Mouse (Mus musculus) cerebellum, postnatal 25 days (tissue): ENCODE measurements around the gene Mindy1.
A peak's percentile ranks its signal among the peaks of the same experiment; 100 is the strongest.

Experiments used
- DNase-seq, 2 experiments: peaks; one replicate each; pipeline ENCODE4 v3.0.0; 2021; ENCODE audit warnings: mixed read lengths in 2 of 2

The Mindy1 gene

GRCm38 (mm10) chr3:95294718-95295117 is 13.6 kb downstream of the Mindy1 start:
- DNase-seq: no peak

DNA sequence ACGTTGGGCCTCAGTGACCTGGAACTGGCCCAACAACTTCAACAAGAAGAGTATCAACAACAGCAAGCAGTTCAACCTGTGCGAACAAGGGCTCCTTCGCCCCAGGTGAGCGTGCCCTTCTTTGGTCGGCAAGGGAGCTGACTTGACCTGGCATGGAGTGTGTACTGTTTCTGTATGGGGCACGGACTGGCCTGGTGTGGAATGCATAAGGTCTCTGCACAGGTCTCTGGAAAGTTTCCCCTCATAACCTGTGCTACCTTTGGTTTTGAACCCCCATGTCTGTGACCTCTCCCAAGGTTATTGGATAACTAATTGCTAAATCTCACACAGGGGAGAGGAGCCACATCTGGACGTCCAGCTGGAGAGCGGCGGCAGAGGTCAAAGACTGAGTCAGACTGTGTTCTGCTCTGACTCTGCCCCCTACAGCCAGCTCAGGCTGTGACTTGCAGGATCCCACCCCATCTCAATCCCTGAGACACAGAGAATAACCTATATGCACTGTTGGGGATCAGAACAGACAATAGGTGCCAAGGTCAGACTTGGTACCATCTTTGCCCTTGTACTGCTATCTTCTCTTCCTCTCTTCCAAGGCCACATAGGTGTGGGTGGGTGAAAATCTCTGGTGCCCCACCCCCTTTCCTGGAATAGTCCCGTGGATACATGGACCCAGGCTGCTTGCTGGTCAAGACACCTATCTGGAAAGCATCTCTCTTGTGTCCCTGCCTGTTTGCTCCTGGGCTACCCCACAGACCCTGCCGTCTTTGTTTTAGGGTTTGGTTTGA is 14.4 kb downstream of the Mindy1 start:
- DNase-seq: no peak

- peak; percentile 57 to 68 for DNase-seq
These were observed 14.9 kb downstream of the Mindy1 start for GRCm38 (mm10) chr3:95296103-95296469.

GRCm38 (mm10) chr3:95298018-95298417 is 16.9 kb downstream of the Mindy1 start:
- no peak for DNase-seq

DNA sequence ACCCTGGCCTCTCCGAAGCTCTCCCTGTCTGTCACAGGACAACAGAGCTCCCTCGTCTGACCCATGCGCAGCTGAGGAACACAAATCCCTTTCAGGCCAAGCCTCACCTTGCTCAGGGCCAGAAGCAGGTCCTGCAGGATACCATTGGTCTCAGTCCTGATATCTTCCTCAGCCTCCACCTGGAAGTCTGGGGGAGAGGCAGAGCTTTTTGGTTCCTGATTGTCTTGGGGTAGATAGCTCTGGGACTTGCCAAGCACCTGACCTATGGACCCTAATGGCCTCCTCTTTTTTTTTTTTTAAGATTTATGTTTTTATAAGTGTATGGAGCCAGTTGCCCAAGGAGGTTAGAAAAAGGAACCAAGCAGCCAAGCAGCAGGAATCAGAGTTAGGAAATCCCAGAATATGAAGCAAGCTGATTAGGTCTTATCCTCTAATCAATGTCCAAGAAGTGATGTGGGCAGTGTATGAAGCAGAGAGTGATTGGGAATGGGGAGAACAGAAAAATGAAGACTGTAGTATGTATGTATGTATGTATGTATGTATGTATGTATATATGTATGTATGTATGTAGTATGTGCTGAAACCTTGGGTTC is 20.2 kb downstream of the Mindy1 start:
- DNase-seq: no peak

DNA sequence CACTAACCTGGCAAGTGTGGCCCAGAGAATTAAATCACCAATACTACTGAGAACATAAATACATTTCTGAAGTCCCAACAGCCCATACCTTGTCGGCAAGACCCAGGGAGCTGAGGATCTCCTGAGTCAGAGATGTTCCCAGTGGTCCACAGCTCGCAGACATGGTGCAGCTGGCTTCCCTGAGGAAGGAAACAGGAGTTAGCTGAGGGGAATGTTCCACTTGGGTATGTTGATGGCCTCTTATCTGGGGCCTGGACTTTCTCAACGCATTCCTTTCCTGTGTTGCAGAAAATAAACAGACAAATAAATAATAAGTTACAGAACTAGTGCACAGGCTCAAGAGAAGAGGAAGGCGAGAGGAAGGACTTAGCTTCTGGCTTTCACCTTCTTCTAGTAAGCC is 25.1 kb downstream of the Mindy1 start:
- no peak for DNase-seq

DNA sequence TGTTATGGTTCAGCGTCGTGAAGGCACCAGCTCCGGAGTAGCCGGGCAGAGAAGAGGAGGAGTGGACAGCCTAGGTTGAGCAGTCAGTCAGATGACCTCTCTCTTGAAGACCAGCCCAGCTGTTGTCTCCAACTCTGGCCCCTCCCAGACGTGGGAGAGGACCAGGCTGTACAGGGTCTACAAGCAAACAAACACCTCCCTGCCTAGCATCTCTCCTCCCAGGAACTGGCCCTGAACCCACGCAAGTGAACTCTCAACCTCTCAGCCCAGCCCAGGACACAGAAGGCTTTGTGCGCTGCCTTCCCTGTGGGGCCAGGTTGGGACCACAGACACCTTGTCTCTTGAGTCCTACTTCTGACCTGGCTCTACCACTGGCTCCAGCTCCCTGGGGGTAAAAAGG is 26.0 kb downstream of the Mindy1 start, which contains the start of gene Anxa9:
Gene Anxa9 (minus strand): TSS at position 77 of the 400 bp plus-strand sequence.
- no peak for DNase-seq

DNA sequence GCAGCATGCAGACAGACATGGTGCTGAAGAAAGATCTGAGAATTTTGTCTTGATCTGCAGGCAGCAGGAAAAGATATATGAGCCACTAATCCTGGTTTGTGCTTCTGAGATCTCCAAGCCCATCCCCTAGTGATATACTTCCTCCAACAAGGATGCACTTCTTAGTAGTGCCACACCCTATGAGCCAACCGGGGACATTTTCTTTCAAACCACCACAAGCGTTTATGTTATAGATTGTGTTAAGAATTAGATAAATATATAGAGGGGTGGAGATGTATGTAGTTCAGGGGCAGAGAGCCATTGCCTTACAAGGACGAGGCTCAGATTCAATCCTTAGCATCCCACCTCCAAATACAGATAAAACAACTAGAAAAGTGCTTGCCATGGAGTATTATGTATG is 29.4 kb downstream of the Mindy1 start:
- peak in 1 of 2 experiments; percentile 0 for DNase-seq

- peak; percentile 76 to 82 for DNase-seq
These were observed 30.1 kb downstream of the Mindy1 start for GRCm38 (mm10) chr3:95310968-95311882.

GRCm38 (mm10) chr3:95312623-95313022 is 31.5 kb downstream of the Mindy1 start:
- peak in 1 of 2 experiments; percentile 2 for DNase-seq

DNA sequence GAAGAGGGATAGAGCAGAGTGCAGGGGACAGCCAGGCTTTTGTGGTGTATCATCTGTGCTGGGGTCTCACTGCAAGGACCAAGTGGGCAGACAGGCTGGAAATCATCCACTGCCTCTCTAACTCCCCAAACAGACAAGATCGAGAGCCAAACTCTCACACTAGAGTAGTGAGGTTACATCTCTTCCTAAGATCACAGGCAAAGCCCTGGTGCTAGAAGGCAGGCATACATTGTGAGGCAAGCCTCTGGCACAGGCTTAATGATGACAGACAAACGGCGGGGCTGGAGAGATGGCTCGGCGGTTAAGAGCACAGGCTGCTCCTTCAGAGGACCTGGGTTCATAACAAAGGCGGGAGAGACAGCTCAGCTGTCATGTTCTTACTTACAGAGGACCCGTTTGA is 32.3 kb downstream of the Mindy1 start:
- peak in 1 of 2 experiments; percentile 2 for DNase-seq

DNA sequence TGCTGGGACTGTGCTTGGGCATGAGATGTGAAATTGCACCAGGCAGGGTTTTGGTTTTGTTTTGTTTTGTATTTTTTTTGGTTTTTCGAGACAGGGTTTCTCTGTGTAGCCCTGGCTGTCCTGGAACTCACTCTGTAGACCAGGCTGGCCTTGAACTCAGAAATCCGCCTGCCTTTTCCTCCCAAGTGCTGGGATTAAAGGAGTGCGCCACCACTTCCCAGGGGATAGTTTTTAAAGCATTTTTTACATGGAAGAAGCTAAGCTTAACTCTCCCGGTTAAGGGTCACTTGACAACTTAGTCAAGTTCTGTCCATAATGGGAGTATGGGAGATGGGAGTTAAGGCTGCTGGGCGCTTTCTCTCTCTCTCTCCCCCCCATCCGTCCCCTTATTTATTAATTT is 32.9 kb downstream of the Mindy1 start:
- peak in 1 of 2 experiments; percentile 0 for DNase-seq

DNA sequence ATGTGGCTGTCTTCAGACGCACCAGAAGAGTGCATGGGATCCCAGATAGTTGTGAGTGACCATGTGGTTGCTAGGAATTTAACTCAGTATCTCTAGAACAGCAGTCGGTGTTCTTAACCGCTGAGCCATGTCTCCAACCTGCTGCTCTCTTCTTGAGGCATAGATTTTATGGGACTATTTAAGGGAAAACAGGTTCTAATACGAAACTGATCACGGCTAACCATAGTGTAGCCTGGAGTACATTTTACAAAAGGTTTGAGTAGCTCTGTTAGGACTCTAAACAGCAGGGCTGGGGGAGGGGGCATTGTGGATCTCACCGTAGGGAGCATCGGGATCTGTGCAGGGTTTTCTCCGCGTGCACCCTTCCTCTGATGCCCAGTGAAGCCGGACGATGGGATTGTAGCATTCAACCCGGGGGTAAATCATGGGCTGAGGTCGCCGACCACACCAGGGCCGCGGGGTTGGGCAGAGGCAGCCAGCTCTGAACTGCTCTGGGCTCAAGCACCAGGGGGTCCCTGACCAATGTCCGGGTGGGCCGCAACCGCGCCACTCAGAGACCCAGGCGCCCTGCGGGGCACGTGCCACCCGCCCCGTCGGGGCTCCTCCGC is 33.4 kb downstream of the Mindy1 start, which contains the start of gene Cers2:
Gene Cers2 (plus strand): TSS at position 306 of the 608 bp plus-strand sequence.
- no peak for DNase-seq

GRCm38 (mm10) chr3:95315094-95315843 is 34.1 kb downstream of the Mindy1 start:
- peak; percentile 83 for DNase-seq

GRCm38 (mm10) chr3:95315844-95316550 is 34.9 kb downstream of the Mindy1 start:
- no peak for DNase-seq

- DNase-seq: peak; percentile 61 to 74
These were observed 36.4 kb downstream of the Mindy1 start for GRCm38 (mm10) chr3:95317414-95318080.

DNA sequence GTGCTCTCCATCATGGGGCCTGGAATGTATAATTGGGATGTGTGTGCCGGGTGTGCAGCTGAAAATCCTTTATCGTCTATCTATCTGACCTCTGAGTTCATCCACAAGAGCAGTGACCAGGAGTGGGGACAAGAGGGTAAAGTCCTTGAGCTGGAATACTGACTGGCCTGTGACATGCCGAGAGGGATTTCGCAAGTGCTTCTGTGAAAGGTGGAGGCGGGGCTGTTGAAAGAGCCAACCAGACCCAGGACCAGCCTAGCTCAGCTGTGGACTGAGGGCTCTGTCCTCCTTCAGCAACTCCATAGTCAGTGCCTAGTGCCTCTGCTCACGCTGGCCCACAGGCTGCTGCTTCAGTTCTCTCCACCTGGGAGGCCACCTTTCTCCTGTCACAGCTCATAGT is 37.4 kb downstream of the Mindy1 start:
- DNase-seq: no peak

DNA sequence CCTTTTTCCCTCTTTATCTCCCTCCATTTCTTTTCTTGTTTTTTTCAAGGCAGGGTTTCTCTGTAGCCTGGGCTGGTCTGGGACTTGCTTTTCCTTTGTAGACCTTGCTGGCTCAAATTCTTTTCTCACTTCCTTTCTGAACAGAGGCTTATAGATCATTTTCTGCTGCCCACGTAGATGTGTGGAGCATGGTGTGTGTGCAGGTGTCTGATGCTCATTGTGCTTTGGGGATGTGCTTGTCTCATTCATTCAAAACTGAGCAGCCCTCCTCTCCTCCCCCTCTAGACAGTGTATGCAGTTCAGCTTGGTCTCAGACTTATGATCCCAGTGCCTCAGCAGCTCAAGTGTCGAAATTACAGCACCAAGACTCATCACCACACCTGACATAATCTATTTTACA is 38.0 kb downstream of the Mindy1 start:
- DNase-seq: no peak

- DNase-seq: no peak
These were observed 38.8 kb downstream of the Mindy1 start for GRCm38 (mm10) chr3:95319701-95320625.

- no peak for DNase-seq
These were observed 42.3 kb downstream of the Mindy1 start for GRCm38 (mm10) chr3:95323429-95323828.
